Mouse (Mus musculus): ENCODE data around the gene Pla2g6. TPM values are rescaled to one million over a fixed set of nuclear protein-coding genes. Genes with fewer than 3 reads are reported as not detected.
A peak's percentile ranks its signal among the peaks of the same experiment; 100 is the strongest.

Pla2g6 gene
- polyA plus RNA-seq, 1 experiment from 2014 or later: 40.4 TPM

DNA sequence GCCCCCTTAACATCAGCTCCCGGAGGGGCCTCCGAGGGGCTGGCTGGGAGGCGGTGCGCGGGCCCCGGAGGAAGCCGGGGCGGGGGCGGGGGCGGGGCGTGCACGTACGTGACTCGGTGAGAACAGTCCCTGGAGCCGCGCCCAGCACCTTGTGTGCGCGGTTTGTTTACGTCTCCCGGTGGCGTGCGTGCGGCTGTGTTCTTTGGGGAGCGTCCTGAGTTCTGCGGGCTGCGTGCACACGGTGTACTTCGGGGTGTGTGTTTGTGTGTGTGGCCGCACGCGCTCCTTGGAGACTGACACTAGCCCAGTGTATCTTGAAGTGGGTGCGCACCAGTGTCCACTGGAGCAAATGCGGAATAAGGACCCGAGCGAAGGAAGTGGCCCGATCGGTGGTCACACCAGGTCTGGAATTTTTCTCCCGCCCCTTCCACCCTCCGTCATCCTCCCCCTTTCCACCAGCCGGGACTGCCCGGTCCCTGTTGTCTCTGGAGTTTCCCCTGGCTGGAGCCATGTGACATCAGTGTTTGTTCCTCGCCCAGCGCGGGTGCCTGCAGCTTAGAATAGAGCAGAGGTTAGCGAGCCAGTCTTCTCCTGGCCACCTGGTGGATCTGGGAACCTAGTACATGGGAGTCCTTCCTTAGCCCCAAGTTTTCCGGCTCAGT, 19.8 kb upstream of the Pla2g6 start:
- peak; percentile 75 for ATAC-seq (ENCODE audit: low FRiP score, low read depth)
- H3K27ac ChIP-seq: peak overlapping the region; percentile 62
- no peaks in the 10 kb centered on the region for H3K9me3 ChIP-seq
- peaks cover 20% of the 10 kb centered on the region for H3K4me1 ChIP-seq
- H3K36me3 ChIP-seq: no peaks in the 10 kb centered on the region
- H3K27me3 ChIP-seq (replicated peaks): peaks cover 23% of the 10 kb centered on the region; the same call in 1 of the 2 replicates
- peak overlapping the region; percentile 73 for H3K9ac ChIP-seq
- H3K4me3 ChIP-seq: peak overlapping the region; percentile 66
- WGBS: under 1% methylated on average over 45 of the region's 46 CpGs
- peak overlapping the region; percentile 97 for H3K4me2 ChIP-seq (replicated peaks)

- under 1% methylated on average over 61 of the region's 61 CpGs for WGBS
- H3K4me3 ChIP-seq: peak overlapping the region; percentile 66
- peak; percentile 93 for ATAC-seq (ENCODE audit: low FRiP score, low read depth)
- peaks cover 20% of the 10 kb centered on the region for H3K4me1 ChIP-seq
- peak overlapping the region; percentile 62 for H3K27ac ChIP-seq
- H3K36me3 ChIP-seq: no peaks in the 10 kb centered on the region
- peak overlapping the region; percentile 97 for H3K4me2 ChIP-seq (replicated peaks)
- H3K27me3 ChIP-seq (replicated peaks): peaks cover 23% of the 10 kb centered on the region; the same call in 1 of the 2 replicates
- H3K9me3 ChIP-seq: no peaks in the 10 kb centered on the region
- peak overlapping the region; percentile 73 for H3K9ac ChIP-seq
These were observed 19.1 kb upstream of the Pla2g6 start for GRCm38 (mm10) chr15:79347165-79347844.

GRCm38 (mm10) chr15:79346051-79346793, 18.0 kb upstream of the Pla2g6 start, which contains the start of gene Maff:
Gene Maff (plus strand): TSS chr15:79346621.
- H3K36me3 ChIP-seq: no peaks in the 10 kb centered on the region
- no peak for ATAC-seq (ENCODE audit: low FRiP score, low read depth)
- H3K27ac ChIP-seq: peak within 1 kb of the TSS; percentile 62
- H3K4me1 ChIP-seq: peaks cover 17% of the 10 kb centered on the region
- peaks cover 23% of the 10 kb centered on the region; the same call in 1 of the 2 replicates for H3K27me3 ChIP-seq (replicated peaks)
- peak within 1 kb of the TSS; percentile 66 for H3K4me3 ChIP-seq
- H3K9ac ChIP-seq: peak within 1 kb of the TSS; percentile 73
- WGBS: 56% methylated on average over 8 of the region's 8 CpGs
- H3K4me2 ChIP-seq (replicated peaks): peak within 1 kb of the TSS; percentile 97
- H3K9me3 ChIP-seq: no peaks in the 10 kb centered on the region

GRCm38 (mm10) chr15:79344627-79345026, 16.4 kb upstream of the Pla2g6 start:
- 64% methylated on average over 4 of the region's 4 CpGs for WGBS
- Histone ChIP-seq H3K4me2 (replicated peaks) (no peak overlapping the region), H3K9me3 (no peaks in the 10 kb centered on the region), H3K4me3 (no peak overlapping the region), H3K27me3 (replicated peaks) (peaks cover 19% of the 10 kb centered on the region; the same call in 1 of the 2 replicates), H3K27ac (no peak overlapping the region), H3K9ac (no peak overlapping the region), H3K4me1 (peaks cover 16% of the 10 kb centered on the region), H3K36me3 (no peaks in the 10 kb centered on the region)
- ATAC-seq (ENCODE audit: low FRiP score, low read depth): no peak

DNA sequence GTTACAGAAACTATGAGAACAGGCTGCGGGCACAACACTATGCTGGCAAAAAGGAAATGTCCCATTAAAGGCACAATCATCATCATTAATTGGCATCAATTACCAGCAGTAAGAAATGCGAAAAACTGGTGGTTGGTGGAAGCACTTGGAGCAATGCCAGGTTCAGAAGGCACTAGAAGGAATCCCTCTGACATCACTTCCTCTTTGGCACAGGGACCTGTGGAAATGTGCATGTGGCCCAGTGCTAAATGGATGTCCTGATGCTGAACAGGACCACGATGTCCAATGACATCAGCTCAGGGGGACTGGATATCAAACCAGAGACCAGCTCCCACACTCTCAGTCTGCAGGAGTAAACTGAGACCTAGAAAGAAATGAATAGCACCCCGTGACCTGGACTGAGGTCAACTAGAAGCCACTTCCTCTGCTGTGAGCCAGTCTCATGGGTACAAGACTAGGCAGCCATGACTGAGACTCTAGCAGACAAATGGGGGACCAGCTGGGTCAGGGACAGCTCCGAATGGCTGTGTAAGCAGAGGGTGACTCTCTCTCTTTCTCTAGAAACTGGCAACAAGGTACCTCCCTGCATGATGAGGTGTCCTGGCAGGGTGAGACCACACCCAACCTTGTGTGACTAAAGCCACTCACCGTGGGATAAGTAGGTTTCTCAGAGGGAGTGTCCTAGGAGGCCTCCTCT, 14.6 kb upstream of the Pla2g6 start:
- H3K27ac ChIP-seq: no peak overlapping the region
- peaks cover 5% of the 10 kb centered on the region; the same call in 1 of the 2 replicates for H3K4me1 ChIP-seq
- no peaks in the 10 kb centered on the region for H3K36me3 ChIP-seq
- no peaks in the 10 kb centered on the region for H3K9me3 ChIP-seq
- ATAC-seq (ENCODE audit: low FRiP score, low read depth): no peak
- H3K4me2 ChIP-seq (replicated peaks): no peak overlapping the region
- 0 out of 2 replicates have a peak, but pooled peaks cover 6% of the 10 kb centered on the region for H3K27me3 ChIP-seq (replicated peaks)
- 78% methylated on average over 6 of the region's 6 CpGs for WGBS
- H3K9ac ChIP-seq: no peak overlapping the region
- H3K4me3 ChIP-seq: no peak overlapping the region

- Histone ChIP-seq H3K27me3 (replicated peaks) (no peaks in the 10 kb centered on the region), H3K36me3 (no peaks in the 10 kb centered on the region), H3K9ac (no peak overlapping the region), H3K4me2 (replicated peaks) (no peak overlapping the region), H3K4me3 (no peak overlapping the region), H3K27ac (no peak overlapping the region), H3K9me3 (no peaks in the 10 kb centered on the region), H3K4me1 (no peaks in the 10 kb centered on the region)
- ATAC-seq (ENCODE audit: low FRiP score, low read depth): no peak
- WGBS: 76% methylated on average over 5 of the region's 5 CpGs
These were observed 10.8 kb upstream of the Pla2g6 start for GRCm38 (mm10) chr15:79338978-79339377.

DNA sequence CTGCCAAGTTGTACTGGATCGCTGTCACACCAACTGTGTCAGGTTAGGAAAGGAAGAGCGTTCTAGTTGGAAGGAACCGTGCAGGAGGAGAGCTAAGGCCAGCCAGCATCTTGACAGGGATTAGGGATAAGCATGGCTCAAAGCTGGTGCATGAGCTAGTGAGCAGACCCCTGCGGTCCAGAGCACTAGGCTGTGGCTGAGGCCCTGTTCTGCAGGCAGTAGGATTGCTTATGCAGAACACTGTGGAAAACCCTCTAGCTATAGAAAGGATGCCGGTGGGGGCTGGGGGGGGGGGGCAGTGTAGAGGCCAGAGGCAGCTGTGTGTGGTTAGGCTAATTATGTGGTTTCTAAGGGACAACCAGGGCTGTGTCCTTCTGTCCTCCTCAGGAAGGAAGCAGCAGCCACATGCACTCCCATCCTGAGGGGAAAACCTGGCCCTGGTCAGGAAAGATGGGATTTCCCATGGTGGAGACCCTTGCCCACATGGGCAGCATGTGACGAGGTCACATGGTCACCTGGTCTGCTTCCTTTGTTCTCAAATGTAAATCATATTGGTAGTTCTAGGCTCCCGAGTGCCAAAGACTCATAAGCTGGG, 7.0 kb upstream of the Pla2g6 start:
- Histone ChIP-seq H3K9me3 (no peaks in the 10 kb centered on the region), H3K27ac (no peak overlapping the region), H3K36me3 (no peaks in the 10 kb centered on the region), H3K9ac (no peak overlapping the region; the same call in 1 of the 2 replicates), H3K4me2 (replicated peaks) (no peak overlapping the region), H3K4me1 (no peaks in the 10 kb centered on the region), H3K4me3 (no peak overlapping the region), H3K27me3 (replicated peaks) (no peaks in the 10 kb centered on the region)
- 65% methylated on average over 7 of the region's 7 CpGs for WGBS
- ATAC-seq (ENCODE audit: low FRiP score, low read depth): no peak

DNA sequence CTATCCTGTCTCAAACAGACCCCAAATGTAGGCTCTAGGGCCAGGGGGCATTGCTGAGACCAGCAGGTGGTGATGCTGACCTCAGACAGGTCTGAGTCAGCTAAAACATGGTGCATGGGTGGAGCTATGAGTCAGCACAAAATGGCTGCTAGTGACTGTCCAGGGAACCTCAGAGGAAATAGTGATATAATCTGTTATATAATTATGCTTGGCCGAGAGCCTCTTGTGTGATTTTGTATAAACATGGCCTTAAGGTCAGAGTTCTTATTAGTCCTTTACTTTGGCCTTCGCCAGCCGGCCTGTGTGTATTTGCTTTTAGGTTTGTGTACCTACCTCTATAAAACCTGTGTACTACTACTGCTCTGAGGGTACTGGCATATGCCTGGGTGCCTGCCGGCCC, 5.2 kb upstream of the Pla2g6 start:
- Histone ChIP-seq H3K4me1 (no peaks in the 10 kb centered on the region), H3K27ac (no peak overlapping the region), H3K9ac (no peak overlapping the region), H3K4me3 (no peak overlapping the region), H3K36me3 (no peaks in the 10 kb centered on the region), H3K9me3 (no peaks in the 10 kb centered on the region), H3K27me3 (replicated peaks) (no peaks in the 10 kb centered on the region), H3K4me2 (replicated peaks) (no peak overlapping the region)
- no peak for ATAC-seq (ENCODE audit: low FRiP score, low read depth)
- 81% methylated on average over 4 of the region's 4 CpGs for WGBS

GRCm38 (mm10) chr15:79330521-79330920, 2.3 kb upstream of the Pla2g6 start:
- no peak for ATAC-seq (ENCODE audit: low FRiP score, low read depth)
- no peaks in the 10 kb centered on the region for H3K9me3 ChIP-seq
- no peak overlapping the region for H3K27ac ChIP-seq
- no peak overlapping the region for H3K9ac ChIP-seq
- H3K4me1 ChIP-seq: peaks cover 13% of the 10 kb centered on the region
- H3K36me3 ChIP-seq: no peaks in the 10 kb centered on the region
- H3K27me3 ChIP-seq (replicated peaks): no peaks in the 10 kb centered on the region
- H3K4me2 ChIP-seq (replicated peaks): no peak overlapping the region
- 70% methylated on average over 4 of the region's 4 CpGs for WGBS
- H3K4me3 ChIP-seq: no peak overlapping the region

DNA sequence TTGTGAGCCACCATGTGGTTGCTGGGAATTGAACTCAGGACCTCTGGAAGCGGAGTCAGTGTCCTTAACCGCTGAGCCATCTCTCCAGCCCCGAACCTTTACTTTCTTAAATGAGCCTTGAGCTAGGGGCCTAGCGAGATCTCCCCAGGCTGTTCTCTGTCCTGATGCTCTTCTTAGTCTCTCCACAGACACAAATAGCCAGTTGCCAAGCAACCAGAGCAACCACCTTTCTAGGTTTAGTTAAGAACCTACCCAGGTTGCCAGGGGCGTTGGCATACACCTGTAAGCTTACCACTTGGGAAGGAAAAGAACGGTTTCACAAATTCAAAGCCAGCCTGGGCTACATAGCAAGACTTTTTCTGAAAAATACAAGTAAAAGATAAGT, 1.8 kb upstream of the Pla2g6 start:
- no peaks in the 10 kb centered on the region for H3K9me3 ChIP-seq
- no peak overlapping the region for H3K4me3 ChIP-seq
- no peaks in the 10 kb centered on the region for H3K36me3 ChIP-seq
- H3K9ac ChIP-seq: no peak overlapping the region
- no peaks in the 10 kb centered on the region for H3K27me3 ChIP-seq (replicated peaks)
- H3K4me2 ChIP-seq (replicated peaks): no peak overlapping the region
- no peak overlapping the region for H3K27ac ChIP-seq
- WGBS: 91% methylated on average over 6 of the region's 6 CpGs
- H3K4me1 ChIP-seq: peaks cover 19% of the 10 kb centered on the region
- ATAC-seq (ENCODE audit: low FRiP score, low read depth): no peak

GRCm38 (mm10) chr15:79329346-79329978, 1.3 kb upstream of the Pla2g6 start:
- ATAC-seq (ENCODE audit: low FRiP score, low read depth): no peak
- WGBS: 97% methylated on average over 6 of the region's 6 CpGs

More at GRCm38 (mm10) chr15:79329346-79329978, 1.3 kb upstream of the Pla2g6 start:
- Histone ChIP-seq H3K9ac (no peak overlapping the region), H3K4me1 (peaks cover 19% of the 10 kb centered on the region), H3K4me3 (no peak overlapping the region), H3K9me3 (no peaks in the 10 kb centered on the region), H3K27ac (no peak overlapping the region), H3K36me3 (no peaks in the 10 kb centered on the region), H3K4me2 (replicated peaks) (no peak overlapping the region), H3K27me3 (replicated peaks) (no peaks in the 10 kb centered on the region)
